Mouse (Mus musculus) neutrophil, adult 59 days (primary cell): ENCODE results near the gene Tubgcp2. TPM values are rescaled to one million over a fixed set of nuclear protein-coding genes. Genes with fewer than 3 reads are reported as not detected.

Experiments
- total RNA-seq, 2 experiments: library from RNA; stranded (reverse); gene quantifications; 1 replicate in 1 of 2; 2 replicates in 1 of 2; pipeline ENCODE4 v1.2.4; 2023

The Tubgcp2 gene
- 10 to 100 TPM; 23.3 to 28.3 TPM for total RNA-seq

DNA sequence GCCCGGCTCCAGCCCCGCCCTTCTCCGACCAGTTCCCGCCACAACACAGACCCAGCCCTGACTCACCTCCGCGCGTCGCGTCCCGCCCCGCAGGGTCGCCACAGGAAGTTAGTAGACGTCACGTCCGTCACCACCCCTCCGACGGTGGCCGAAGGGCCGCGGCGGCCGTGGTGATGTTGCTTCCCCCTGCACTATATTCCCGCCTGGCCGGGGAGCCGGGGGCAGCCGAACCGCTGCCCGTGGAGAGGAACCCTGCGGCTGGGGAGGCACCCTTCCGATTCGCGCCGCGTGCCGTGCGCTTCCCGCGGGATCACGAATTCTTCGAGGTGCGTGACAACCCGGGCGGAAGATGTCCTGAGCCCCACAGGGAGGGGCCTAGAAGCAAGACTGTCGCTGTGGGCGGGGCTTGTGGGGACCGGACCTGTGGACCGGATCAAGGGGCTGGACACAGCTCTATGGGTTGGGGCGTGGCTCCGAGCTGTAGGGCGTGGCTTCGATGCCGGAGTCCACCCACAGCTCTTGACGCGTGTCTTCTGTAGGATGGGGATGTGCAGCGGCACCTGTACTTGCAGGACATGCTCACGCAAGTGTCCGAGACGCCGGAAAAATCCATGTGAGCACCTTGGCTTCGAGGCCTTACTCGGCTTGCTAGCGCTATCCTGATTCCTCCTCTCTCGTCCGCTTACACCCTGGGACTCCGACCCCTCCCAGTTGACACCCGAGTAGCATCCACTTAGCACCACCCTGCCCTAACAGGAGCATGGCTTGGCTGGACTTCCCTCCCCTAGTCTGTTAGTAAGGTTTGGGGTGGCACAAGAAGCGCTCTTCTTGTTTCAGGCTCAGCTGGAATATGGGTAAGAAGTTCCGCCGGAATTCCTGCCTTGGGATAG, at the start of gene Tubgcp2, which contains the start of gene Zfp511:
TSS of gene Tubgcp2 (minus strand) at position 389 of the 890 bp plus-strand sequence.
TSS of gene Zfp511 (plus strand) at position 111 of the 890 bp plus-strand sequence.

DNA sequence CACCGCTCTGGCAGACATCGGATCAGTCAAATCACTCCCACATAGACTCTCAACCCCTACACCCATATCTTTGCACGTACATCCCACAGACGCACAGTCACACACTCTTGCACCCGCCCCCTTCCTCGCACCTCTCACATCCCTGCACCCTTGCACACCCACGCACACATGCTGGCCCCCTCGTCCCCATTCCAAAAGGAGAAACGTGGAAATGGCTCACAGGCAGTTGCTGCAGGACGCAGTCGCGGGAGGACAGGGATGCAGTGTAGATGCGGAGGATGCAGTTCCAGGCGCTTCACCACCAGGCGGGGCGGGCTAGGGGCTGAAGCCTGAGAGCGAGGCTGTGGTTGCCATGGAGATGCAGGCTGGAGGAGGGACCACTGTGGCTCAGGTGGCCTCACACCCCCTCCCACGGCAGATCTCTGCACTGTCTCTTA, 45.8 kb upstream of the Tubgcp2 start, which contains the start of gene Caly:
TSS of gene Caly (minus strand) at position 307 of the 437 bp plus-strand sequence.

DNA sequence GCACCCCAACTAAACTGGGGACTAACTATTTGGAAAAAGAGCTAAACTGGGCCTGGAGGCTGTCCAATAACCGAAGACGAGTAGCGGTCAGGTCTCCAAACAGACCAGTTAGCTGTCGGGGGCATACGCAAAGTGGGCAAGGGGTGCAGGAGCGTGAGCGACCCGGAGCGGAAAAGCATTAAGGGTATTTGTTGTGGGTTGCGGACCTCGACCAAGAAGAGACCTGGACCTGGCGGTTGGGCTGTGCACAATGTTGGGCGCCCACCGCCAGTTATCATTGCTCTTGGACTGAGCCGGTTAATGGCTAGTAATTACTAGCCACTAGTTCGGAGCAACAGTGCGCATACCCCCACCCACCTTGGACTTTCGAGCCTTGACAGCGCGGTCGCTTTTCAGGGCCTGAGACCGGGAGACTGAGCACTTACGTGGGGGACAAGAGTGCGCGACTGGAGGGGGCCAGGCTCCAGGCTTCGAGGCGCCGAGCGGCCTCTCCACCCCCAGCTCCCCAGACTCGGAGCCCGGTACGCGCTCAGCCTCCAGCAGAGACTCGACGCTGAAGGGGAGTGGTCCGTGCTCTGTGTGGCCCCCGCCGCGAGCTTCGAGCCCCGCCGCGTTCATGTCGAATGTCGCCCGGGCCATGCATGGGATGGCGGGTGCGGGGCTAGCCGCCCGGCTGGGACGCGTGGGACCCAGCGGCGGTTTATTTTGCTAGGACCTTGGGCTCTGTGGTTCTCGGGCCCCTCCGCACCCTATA, 12.1 kb upstream of the Tubgcp2 start, which contains the start of gene Msx3:
TSS of gene Msx3 (minus strand) at position 729 of the 754 bp plus-strand sequence.

DNA sequence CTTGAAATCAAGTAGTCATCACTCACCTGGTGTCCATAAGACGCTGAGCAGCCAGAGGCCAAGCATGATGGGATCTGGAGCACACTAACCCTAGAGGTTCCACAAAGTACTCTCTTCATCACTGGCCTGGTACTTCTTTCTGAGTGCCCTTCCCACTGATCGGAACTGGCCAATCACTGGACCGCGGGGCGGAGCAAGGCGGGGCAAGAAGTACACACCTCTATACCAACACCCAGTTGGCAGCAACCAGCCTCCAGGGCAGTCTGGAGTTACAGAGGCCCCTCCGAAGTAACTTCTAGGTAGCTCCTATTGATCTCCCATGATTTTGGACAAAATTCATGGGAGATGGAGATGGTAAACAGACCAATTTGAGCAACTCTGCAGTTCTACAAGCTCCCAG, 44.1 kb downstream of the Tubgcp2 start, which contains the start of gene Adam8:
TSS of gene Adam8 (minus strand) at position 157 of the 400 bp plus-strand sequence.

DNA sequence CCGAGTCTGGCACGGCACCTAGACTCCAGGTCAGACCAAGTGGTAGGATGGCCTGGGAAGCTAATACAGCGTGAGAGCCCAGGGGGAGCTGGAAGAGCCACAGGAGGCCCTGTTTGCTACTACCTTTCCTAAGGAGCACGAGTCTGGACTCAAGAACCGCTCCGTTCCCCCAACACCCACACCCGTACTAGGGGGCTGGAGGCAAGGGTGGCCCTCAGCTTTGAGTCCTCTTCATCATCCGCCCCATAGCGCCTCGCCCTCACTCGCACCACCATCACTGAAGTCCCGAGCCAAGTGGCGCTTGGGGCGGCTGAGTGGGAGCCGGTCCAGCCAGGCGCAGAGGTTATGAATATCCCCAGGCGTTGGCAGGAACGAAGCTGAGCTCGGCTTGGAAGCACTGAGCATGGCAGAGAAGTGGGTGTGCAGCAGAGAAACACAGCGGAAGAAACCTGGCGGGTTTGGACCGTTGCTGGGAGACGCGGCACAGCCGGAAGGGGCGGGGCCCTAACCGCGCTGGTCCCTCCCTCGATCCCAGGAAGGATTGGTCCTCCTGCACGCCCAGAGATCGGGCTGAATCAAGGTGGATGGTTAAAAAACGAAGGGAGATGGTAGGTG, 58.1 kb downstream of the Tubgcp2 start, which contains the start of gene 6430531B16Rik:
TSS of gene 6430531B16Rik (minus strand) at position 478 of the 615 bp plus-strand sequence.

Other genes starting within 250 kb of the Tubgcp2 start
- not detected for gene Adgra1, start 202.5 kb downstream of the Tubgcp2 start, total RNA-seq
- gene Kndc1, start 142.0 kb downstream of the Tubgcp2 start, total RNA-seq: not detected
- gene Utf1, start 92.9 kb downstream of the Tubgcp2 start, total RNA-seq: not detected
- 1 to 10 TPM; 5.6 to 7.0 TPM for gene 6430531B16Rik, start 57.9 kb downstream of the Tubgcp2 start, total RNA-seq
- 100 to 1,000 TPM; 883 to 884 TPM for gene Adam8, start 44.1 kb downstream of the Tubgcp2 start, total RNA-seq
- 10 to 100 TPM; 15.7 to 17.0 TPM for gene Zfp511, start 278 bp downstream of the Tubgcp2 start, total RNA-seq
- gene Msx3, start 12.4 kb upstream of the Tubgcp2 start, total RNA-seq: not detected
- not detected for gene Caly, start 45.9 kb upstream of the Tubgcp2 start, total RNA-seq
- gene Prap1, start 56.7 kb upstream of the Tubgcp2 start, total RNA-seq: not detected
- 1 to 10 TPM; 5.9 to 8.1 TPM for gene Fuom, start 65.8 kb upstream of the Tubgcp2 start, total RNA-seq
- 10 to 100 TPM in 1 of 2 experiments, 1 to 10 TPM in 1; 7.2 to 13.3 TPM for gene Paox, start 79.1 kb upstream of the Tubgcp2 start, total RNA-seq
- gene Echs1, start 79.8 kb upstream of the Tubgcp2 start, total RNA-seq: 10 to 100 TPM; 29.6 to 38.5 TPM
- 1 to 10 TPM; 5.6 to 6.4 TPM for gene Mtg1, start 100.9 kb upstream of the Tubgcp2 start, total RNA-seq
- not detected for gene Sprn, start 118.2 kb upstream of the Tubgcp2 start, total RNA-seq
- not detected for gene Olfr522, start 128.1 kb upstream of the Tubgcp2 start, total RNA-seq
- gene Olfr523, start 136.5 kb upstream of the Tubgcp2 start, total RNA-seq: not detected
- not detected for gene Olfr524, start 169.3 kb upstream of the Tubgcp2 start, total RNA-seq
- not detected for gene Cd163l1, start 181.6 kb upstream of the Tubgcp2 start, total RNA-seq
- under 1 TPM in 1 of 2 experiments, not detected in 1; 0.11 TPM for gene 5830411N06Rik, start 210.6 kb upstream of the Tubgcp2 start, total RNA-seq